Mouse (Mus musculus): ENCODE results near the gene Ube3a.

DNA sequence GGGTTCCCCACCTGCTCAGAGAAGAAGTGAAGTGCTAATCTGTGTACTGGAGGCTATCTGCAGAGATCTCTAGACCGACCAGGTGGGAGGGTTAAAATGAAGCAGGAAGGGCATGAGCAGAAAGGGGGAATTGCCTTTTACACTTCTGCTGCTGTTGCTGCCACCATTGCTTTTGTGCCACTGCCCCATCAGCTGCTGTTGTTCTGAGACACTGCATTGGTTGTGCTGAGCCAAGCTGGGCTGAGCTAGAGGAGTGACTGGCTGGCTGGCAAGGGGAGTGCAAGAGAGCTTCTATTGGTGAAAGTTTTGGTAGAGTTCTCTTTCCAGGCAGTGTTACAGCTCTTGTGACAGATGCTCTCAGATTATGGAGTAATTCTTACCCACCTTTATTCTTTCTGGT, 13.6 kb upstream of the Ube3a start:
- TF ChIP-seq POLR2A (IDR thresholded peaks at IDR 0.05; ENCODE audit: borderline replicate concordance, control insufficient read depth, low read depth, low read length) (no peak), CTCF (IDR thresholded peaks at IDR 0.05; ENCODE audit: control insufficient read depth, insufficient read depth, low read length) (no peak)

Data from bone marrow, adult 2 months (tissue).